Mouse (Mus musculus): Measurements from ENCODE around the gene Zzz3.

GRCm38 (mm10) chr3:152498968-152499696 lies 103.9 kb downstream of the Zzz3 start:
- no peak for TF ChIP-seq CTCF (IDR thresholded peaks at IDR 0.05; ENCODE audit: borderline replicate concordance, insufficient read depth, low read length)
- TF ChIP-seq POLR2A (IDR thresholded peaks at IDR 0.05; ENCODE audit: low read depth, low read length), result no peak
